Mouse (Mus musculus) CH12.LX (cell line): ENCODE data around the gene Atf3. TPM values are rescaled to one million over a fixed set of nuclear protein-coding genes. Genes with fewer than 3 reads are reported as not detected.

ENCODE experiments used
- DNase-seq: peaks from one replicate; pipeline ENCODE4 v3.0.0-alpha.2; 2013; ENCODE audit errors: extremely low read depth
- H3K27ac ChIP-seq: 2 replicates; pipeline ENCODE4 v1.5.1; 2012; ENCODE audit warnings: low read depth, mild to moderate bottlenecking, control low read depth, moderate library complexity; ENCODE audit not compliant: insufficient read depth
- H3K27me3 ChIP-seq: replicated peaks from 2 replicates; pipeline ENCODE3; 2012; ENCODE audit warnings: inconsistent platforms
- H3K36me3 ChIP-seq, 2 experiments: replicated peaks in 1 of 2; 2 replicates each; pipeline versions ENCODE3 to v1.6.1; 2012; ENCODE audit warnings: inconsistent platforms in 1 of 2, low read length in 1 of 2, mild to moderate bottlenecking in 1 of 2, mixed read lengths in 1 of 2, moderate library complexity in 1 of 2; ENCODE audit not compliant: control insufficient read depth in 1 of 2, insufficient read depth in 1 of 2
- H3K4me1 ChIP-seq, 2 experiments: 2 replicates each; pipeline ENCODE4 v1.6.1; 2012; ENCODE audit warnings: inconsistent platforms in 1 of 2, moderate library complexity in 1 of 2; ENCODE audit not compliant: insufficient read depth in 2 of 2, control insufficient read depth in 1 of 2
- H3K4me2 ChIP-seq: 2 replicates; pipeline ENCODE4 v1.6.1; 2012; ENCODE audit warnings: low read depth, mild to moderate bottlenecking, control low read depth; ENCODE audit not compliant: poor library complexity, insufficient read depth, severe bottlenecking
- H3K4me3 ChIP-seq, 3 experiments: fragments of 150-350 bp in 1 of 3; sonication (generic) in 1 of 3; replicated peaks in 1 of 3; 2 replicates each; pipeline versions ENCODE3 to v1.5.1; 2011 to 2012; ENCODE audit warnings: low read depth in 2 of 3, low read length in 2 of 3, mild to moderate bottlenecking in 2 of 3, moderate library complexity in 2 of 3, control low read depth in 1 of 3, improper control_type of control experiment in 1 of 3, inconsistent platforms in 1 of 3, mixed read lengths in 1 of 3; ENCODE audit not compliant: poor library complexity in 1 of 3
- H3K79me2 ChIP-seq: replicated peaks from 2 replicates; pipeline ENCODE4 v1.6.1; 2012; ENCODE audit warnings: mild to moderate bottlenecking, moderate library complexity; ENCODE audit not compliant: control insufficient read depth, poor library complexity, insufficient read depth, severe bottlenecking; ENCODE audit errors: extremely low read depth
- H3K9ac ChIP-seq: 2 replicates; pipeline ENCODE4 v1.6.1; 2012; ENCODE audit warnings: low read depth, mild to moderate bottlenecking, control low read depth, moderate library complexity; ENCODE audit not compliant: insufficient read depth
- H3K9me3 ChIP-seq: replicated peaks from 2 replicates; pipeline ENCODE3; 2012; ENCODE audit warnings: low read length, inconsistent platforms, mixed read lengths
- BHLHE40 ChIP-seq: IDR thresholded peaks from 2 replicates; pipeline ENCODE4 v1.6.1; 2011; ENCODE audit warnings: mild to moderate bottlenecking, low read depth, low read length, improper control_type of control experiment
- CHD1 ChIP-seq: IDR thresholded peaks from 2 replicates; pipeline ENCODE4 v1.6.1; 2012; ENCODE audit warnings: low read depth, low read length, improper control_type of control experiment, inconsistent platforms
- JUND ChIP-seq: conservative IDR thresholded peaks from 2 replicates; pipeline ENCODE4 v1.6.1; 2011; ENCODE audit warnings: low read depth, low read length, improper control_type of control experiment
- MAX ChIP-seq: IDR thresholded peaks from 2 replicates; pipeline ENCODE4 v1.6.1; 2011; ENCODE audit warnings: low read length, improper control_type of control experiment
- MXI1 ChIP-seq: IDR thresholded peaks from 2 replicates; pipeline ENCODE4 v1.6.1; 2011; ENCODE audit warnings: mild to moderate bottlenecking, low read depth, low read length, improper control_type of control experiment
- NELFE ChIP-seq: IDR thresholded peaks from 2 replicates; pipeline ENCODE4 v1.6.1; 2011; ENCODE audit warnings: low read depth, low read length, improper control_type of control experiment
- NRF1 ChIP-seq: IDR thresholded peaks from 2 replicates; pipeline ENCODE4 v1.6.1; 2014; ENCODE audit warnings: low read depth, mild to moderate bottlenecking, inconsistent platforms, low read length, improper control_type of control experiment, moderate library complexity
- PAX5 ChIP-seq: IDR thresholded peaks from 2 replicates; pipeline ENCODE4 v1.6.1; 2012; ENCODE audit warnings: low read length, inconsistent platforms, mixed read lengths
- POLR2AphosphoS2 ChIP-seq: IDR thresholded peaks from 2 replicates; pipeline ENCODE4 v1.6.1; 2011; ENCODE audit warnings: low read depth, low read length, improper control_type of control experiment
- RAD21 ChIP-seq: IDR thresholded peaks from 2 replicates; pipeline ENCODE4 v1.6.1; 2011; ENCODE audit warnings: low read depth, mild to moderate bottlenecking, low read length, improper control_type of control experiment, moderate library complexity
- RCOR1 ChIP-seq: conservative IDR thresholded peaks from 2 replicates; pipeline ENCODE4 v1.6.1; 2012; ENCODE audit warnings: low read depth, mild to moderate bottlenecking, inconsistent platforms, low read length, improper control_type of control experiment
- SIN3A ChIP-seq: IDR thresholded peaks from 2 replicates; pipeline ENCODE4 v1.6.1; 2012; ENCODE audit warnings: low read length, improper control_type of control experiment, inconsistent platforms
- SMC3 ChIP-seq: IDR thresholded peaks from 2 replicates; pipeline ENCODE4 v1.6.1; 2011; ENCODE audit warnings: low read depth, low read length, improper control_type of control experiment
- USF1 ChIP-seq: IDR thresholded peaks from 2 replicates; pipeline ENCODE4 v1.6.1; 2014; ENCODE audit warnings: low read depth, mild to moderate bottlenecking, inconsistent platforms, low read length, improper control_type of control experiment
- USF2 ChIP-seq: conservative IDR thresholded peaks from 2 replicates; pipeline ENCODE4 v1.6.1; 2011; ENCODE audit warnings: low read depth, low read length, improper control_type of control experiment
- ZMIZ1 ChIP-seq: IDR thresholded peaks from 2 replicates; pipeline ENCODE4 v1.6.1; 2012; ENCODE audit warnings: low read depth, mild to moderate bottlenecking, inconsistent platforms, low read length, improper control_type of control experiment
- dilution Hi-C: fragments of 300-500 bp; cut with MboI; formaldehyde crosslinking; loops from 2 replicates; pipeline ENCODE4 v1.14.3; 2020; ENCODE audit warnings: low sequenced_read_pairs; ENCODE audit not compliant: extremely low pct_unique_long_range_greater_than_20kb, extremely low pct_ligation_motif_present
- in situ Hi-C: fragments of 300-500 bp; cut with MboI; formaldehyde crosslinking; loops from 3 replicates; pipeline ENCODE4 v1.14.3; 2019; ENCODE audit warnings: low sequenced_read_pairs, low pct_ligation_motif_present, low pct_unique_long_range_greater_than_20kb, mixed read lengths
- polyA plus RNA-seq: library from polyadenylated mRNA; unstranded; fragments of >175 nt; gene quantifications from 2 replicates; pipeline ENCODE4 v1.2.1, GENCODE M21; 2012; ENCODE audit warnings: low read depth; ENCODE audit not compliant: insufficient read length
- total RNA-seq, 2 experiments: library from RNA; depleted of rRNA; stranded (reverse); fragments of 300-350 nt in 1 of 2; fragments of >200 nt in 1 of 2; gene quantifications; 2 replicates each; pipeline ENCODE4 v1.2.3; 2012 to 2014

Gene Atf3
- total and polyA plus RNA-seq, 3 experiments = 25.1 to 39.7 (median 32.9) TPM

- in situ Hi-C loops = no loop called here
- no peak for DNase-seq
- no peak overlapping the region for H3K4me2 ChIP-seq
Measured at GRCm38 (mm10) chr1:191259121-191259520, 41.3 kb upstream of the Atf3 start.

DNA sequence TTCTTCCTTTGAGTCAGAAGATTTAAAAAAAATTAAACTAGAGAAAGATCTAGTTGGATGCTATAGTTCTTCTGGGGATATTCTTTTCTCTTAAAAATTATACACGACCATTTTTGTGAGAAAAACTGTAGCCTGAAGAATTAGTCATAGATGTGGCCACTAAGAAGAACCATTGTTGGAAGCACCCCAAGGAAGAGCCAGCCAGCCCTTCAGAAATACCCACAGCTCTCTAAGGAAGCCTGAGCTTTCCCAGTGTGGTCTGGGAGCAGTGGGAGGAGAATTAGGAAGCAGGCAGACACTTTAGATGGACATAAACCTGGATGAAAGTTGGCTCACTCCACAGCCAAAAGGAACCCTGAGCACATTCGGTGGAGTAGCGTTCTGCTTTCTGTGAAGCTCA, 40.7 kb upstream of the Atf3 start:
- H3K4me1 ChIP-seq = peaks cover 22 to 43% of the 10 kb centered on the region in 2 experiments
- H3K27ac ChIP-seq = no peak overlapping the region
- no peak overlapping the region for H3K4me3 ChIP-seq
- no peak overlapping the region for H3K9ac ChIP-seq
- H3K79me2 ChIP-seq = no peaks in the 10 kb centered on the region
- in situ Hi-C loops = no loop called here
- dilution Hi-C loops = no loop called here
- TF ChIP-seq SIN3A = no peak
- no peaks in the 10 kb centered on the region for H3K27me3 ChIP-seq
- no peak overlapping the region for H3K4me2 ChIP-seq
- DNase-seq = no peak
- no peaks in the 10 kb centered on the region for H3K36me3 ChIP-seq
- no peaks in the 10 kb centered on the region for H3K9me3 ChIP-seq

More at GRCm38 (mm10) chr1:191259121-191259520, 41.3 kb upstream of the Atf3 start:
- dilution Hi-C loops = no loop called here
- H3K27me3 ChIP-seq = no peaks in the 10 kb centered on the region
- H3K4me3 ChIP-seq = no peak overlapping the region
- TF ChIP-seq USF1 (no peak), CHD1 (no peak), SIN3A (no peak), RAD21 (no peak), BHLHE40 (no peak), MAX (no peak), ZMIZ1 (no peak), NELFE (no peak)
- no peak overlapping the region for H3K9ac ChIP-seq
- H3K9me3 ChIP-seq = no peaks in the 10 kb centered on the region
- H3K79me2 ChIP-seq = no peaks in the 10 kb centered on the region
- peaks cover 17 to 37% of the 10 kb centered on the region in 2 experiments for H3K4me1 ChIP-seq
- no peak overlapping the region for H3K27ac ChIP-seq
- no peaks in the 10 kb centered on the region for H3K36me3 ChIP-seq

- no peak for TF ChIP-seq PAX5
- no peak for TF ChIP-seq MXI1
- TF ChIP-seq ZMIZ1 = no peak
- TF ChIP-seq USF2 = no peak
- no peak for TF ChIP-seq NRF1
- TF ChIP-seq SMC3 = no peak
- TF ChIP-seq RCOR1 = no peak
- no peak for TF ChIP-seq POLR2AphosphoS2
- no peak for TF ChIP-seq JUND
- no peak for TF ChIP-seq SIN3A
- TF ChIP-seq, all 38 proteins: peak for 0
- dilution Hi-C loops = no loop called here
- no peak overlapping the region for H3K4me2 ChIP-seq
- H3K9me3 ChIP-seq = no peaks in the 10 kb centered on the region
- H3K79me2 ChIP-seq = no peaks in the 10 kb centered on the region
- H3K4me1 ChIP-seq = peaks cover 22 to 49% of the 10 kb centered on the region in 2 experiments
- H3K4me3 ChIP-seq = no peak overlapping the region
- no peaks in the 10 kb centered on the region for H3K36me3 ChIP-seq
- no peak for DNase-seq
- in situ Hi-C loops = no loop called here
- H3K9ac ChIP-seq = no peak overlapping the region
- no peaks in the 10 kb centered on the region for H3K27me3 ChIP-seq
- H3K27ac ChIP-seq = no peak overlapping the region
Measured at GRCm38 (mm10) chr1:191257981-191258380, 40.1 kb upstream of the Atf3 start.
